Mouse (Mus musculus): ENCODE measurements around the gene Rep15.

DNA sequence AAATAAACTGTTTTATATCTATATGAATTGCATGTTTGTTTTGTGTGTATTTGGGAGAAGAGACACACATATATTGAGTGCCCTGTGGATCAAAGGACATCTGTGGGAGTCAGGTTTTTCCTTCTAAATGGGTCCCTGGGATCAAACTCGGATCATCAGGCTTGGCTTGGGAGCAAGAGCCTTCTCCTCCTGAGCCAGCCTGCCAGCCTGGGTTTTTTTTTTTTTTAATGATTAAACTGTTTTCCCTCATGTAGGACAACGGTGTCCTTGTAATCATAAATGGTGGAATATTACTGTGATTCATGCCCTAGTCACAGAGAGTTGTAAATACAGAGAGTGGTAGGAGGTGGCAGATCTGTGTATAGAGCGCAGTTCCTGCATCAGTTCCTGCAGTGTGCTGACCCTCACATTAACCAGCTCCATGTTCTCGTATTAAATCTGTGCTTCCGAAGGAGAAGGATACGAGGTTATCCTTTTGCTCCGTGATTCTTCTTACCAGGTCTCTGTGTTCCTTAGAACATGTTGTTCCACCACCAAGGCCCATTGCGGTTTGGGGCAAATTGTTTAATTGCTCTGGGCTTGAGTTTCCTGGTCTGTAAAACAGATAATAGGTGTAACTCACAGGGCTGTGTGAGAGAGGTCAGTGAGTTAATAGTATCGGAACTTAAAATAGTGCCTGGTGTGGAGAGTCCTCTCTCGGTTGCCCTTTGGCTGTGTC, 32.0 kb downstream of the Rep15 start:
- TF ChIP-seq POLR2A (IDR thresholded peaks at IDR 0.05; ENCODE audit: borderline replicate concordance, control insufficient read depth, low read depth, low read length): no peak
- no peak for TF ChIP-seq CTCF (IDR thresholded peaks at IDR 0.05; ENCODE audit: control insufficient read depth, insufficient read depth, low read length)

Data from bone marrow, adult 2 months (tissue).